Mouse (Mus musculus) MEL (cell line): Measurements from ENCODE around the gene Eef1a1. TPM values are rescaled to one million over a fixed set of nuclear protein-coding genes. Genes with fewer than 3 reads are reported as not detected.

Experiments used
- DNase-seq: peaks from one replicate; pipeline ENCODE4 v3.0.0; 2011; ENCODE audit warnings: low read depth, low spot score
- H3K27ac ChIP-seq: 2 replicates; pipeline ENCODE4 v1.5.1; 2012; ENCODE audit warnings: low read depth, mild to moderate bottlenecking, control low read depth, low read length, moderate library complexity; ENCODE audit not compliant: control insufficient read depth
- H3K27me3 ChIP-seq, 2 experiments: fragments of 150-350 bp in 1 of 2; sonication (generic) in 1 of 2; 2 replicates each; pipeline ENCODE4 v1.6.1; 2012; ENCODE audit warnings: low read length in 2 of 2, mild to moderate bottlenecking in 2 of 2, improper control_type of control experiment in 1 of 2, moderate library complexity in 1 of 2; ENCODE audit not compliant: insufficient read depth in 2 of 2, control insufficient read depth in 1 of 2
- H3K36me3 ChIP-seq, 2 experiments: 2 replicates each; pipeline ENCODE4 v1.6.1; 2012 to 2014; ENCODE audit warnings: low read length in 2 of 2, improper control_type of control experiment in 1 of 2, inconsistent platforms in 1 of 2, mild to moderate bottlenecking in 1 of 2; ENCODE audit not compliant: insufficient read depth in 2 of 2, control insufficient read depth in 1 of 2
- H3K4me1 ChIP-seq, 2 experiments: fragments of 150-350 bp in 1 of 2; sonication (generic) in 1 of 2; 2 replicates each; pipeline ENCODE4 v1.6.1; 2012; ENCODE audit warnings: low read length in 2 of 2, improper control_type of control experiment in 1 of 2, mild to moderate bottlenecking in 1 of 2; ENCODE audit not compliant: insufficient read depth in 2 of 2, control insufficient read depth in 1 of 2
- H3K4me3 ChIP-seq, 2 experiments: fragments of 150-350 bp in 1 of 2; sonication (generic) in 1 of 2; 2 replicates each; pipeline ENCODE4 v1.5.1; 2012; ENCODE audit warnings: low read depth in 2 of 2, low read length in 2 of 2, mild to moderate bottlenecking in 2 of 2, moderate library complexity in 2 of 2, control low read depth in 1 of 2, improper control_type of control experiment in 1 of 2; ENCODE audit not compliant: control insufficient read depth in 1 of 2, insufficient read depth in 1 of 2
- H3K79me2 ChIP-seq: 2 replicates; pipeline ENCODE4 v1.6.1; 2012; ENCODE audit warnings: mild to moderate bottlenecking, low read length, moderate library complexity; ENCODE audit not compliant: control insufficient read depth, poor library complexity, insufficient read depth
- H3K9ac ChIP-seq: 2 replicates; pipeline ENCODE4 v1.6.1; 2012; ENCODE audit warnings: low read depth, mild to moderate bottlenecking, control low read depth, low read length, moderate library complexity; ENCODE audit not compliant: control insufficient read depth, poor library complexity, severe bottlenecking
- H3K9me3 ChIP-seq: fragments of 150-350 bp; sonication (generic); replicated peaks from 2 replicates; pipeline ENCODE4 v1.6.1; 2012; ENCODE audit warnings: mild to moderate bottlenecking, low read length, improper control_type of control experiment, moderate library complexity; ENCODE audit not compliant: insufficient read depth
- CHD2 ChIP-seq: IDR thresholded peaks from 2 replicates; pipeline ENCODE4 v1.6.1; 2011; ENCODE audit warnings: low read length, improper control_type of control experiment
- E2F4 ChIP-seq: IDR thresholded peaks from 2 replicates; pipeline ENCODE4 v1.6.1; 2011; ENCODE audit warnings: low read depth, low read length, improper control_type of control experiment, borderline replicate concordance
- ETS1 ChIP-seq: IDR thresholded peaks from 2 replicates; pipeline ENCODE4 v1.6.1; 2012; ENCODE audit warnings: low read depth, mild to moderate bottlenecking, inconsistent platforms, low read length, improper control_type of control experiment, moderate library complexity
- GATA1 ChIP-seq: IDR thresholded peaks from 2 replicates; pipeline ENCODE4 v1.6.1; 2011; ENCODE audit warnings: low read depth, low read length, improper control_type of control experiment
- HCFC1 ChIP-seq: IDR thresholded peaks from 2 replicates; pipeline ENCODE4 v1.6.1; 2012; ENCODE audit warnings: low read depth, mild to moderate bottlenecking, inconsistent platforms, low read length, improper control_type of control experiment, moderate library complexity
- JUND ChIP-seq: IDR thresholded peaks from 2 replicates; pipeline ENCODE4 v1.6.1; 2011; ENCODE audit warnings: low read depth, mild to moderate bottlenecking, improper control_type of control experiment, low read length
- KAT2A ChIP-seq: conservative IDR thresholded peaks from 2 replicates; pipeline ENCODE4 v1.6.1; 2012; ENCODE audit warnings: low read depth, low read length, improper control_type of control experiment, inconsistent platforms
- MAFK ChIP-seq: IDR thresholded peaks from 2 replicates; pipeline ENCODE4 v1.6.1; 2011; ENCODE audit warnings: low read depth, mild to moderate bottlenecking, low read length, improper control_type of control experiment, borderline replicate concordance
- MAX ChIP-seq: IDR thresholded peaks from 2 replicates; pipeline ENCODE4 v1.6.1; 2011; ENCODE audit warnings: low read length, improper control_type of control experiment
- MAZ ChIP-seq: IDR thresholded peaks from 2 replicates; pipeline ENCODE4 v1.6.1; 2012; ENCODE audit warnings: low read depth, mild to moderate bottlenecking, inconsistent platforms, low read length, improper control_type of control experiment
- MEF2A ChIP-seq: IDR thresholded peaks from 2 replicates; pipeline ENCODE4 v1.6.1; 2014; ENCODE audit warnings: low read depth, mild to moderate bottlenecking, inconsistent platforms, low read length, improper control_type of control experiment; ENCODE audit not compliant: poor library complexity, insufficient replicate concordance, severe bottlenecking; ENCODE audit errors: extremely low read depth
- MYB ChIP-seq: IDR thresholded peaks from 2 replicates; pipeline ENCODE4 v1.6.1; 2011; ENCODE audit warnings: mild to moderate bottlenecking, low read depth, low read length, improper control_type of control experiment
- MYC ChIP-seq: IDR thresholded peaks from 2 replicates; pipeline ENCODE4 v1.6.1; 2011; ENCODE audit warnings: low read depth, mild to moderate bottlenecking, low read length, improper control_type of control experiment, moderate library complexity
- NRF1 ChIP-seq: IDR thresholded peaks from 2 replicates; pipeline ENCODE4 v1.6.1; 2014; ENCODE audit warnings: low read depth, mild to moderate bottlenecking, inconsistent platforms, low read length, improper control_type of control experiment, moderate library complexity; ENCODE audit not compliant: poor library complexity, insufficient read depth, severe bottlenecking
- POLR2A ChIP-seq, 2 experiments: IDR thresholded peaks; 2 replicates each; pipeline ENCODE4 v1.6.1; 2011 to 2012; ENCODE audit warnings: low read length in 2 of 2, mild to moderate bottlenecking in 2 of 2, control low read depth in 1 of 2, improper control_type of control experiment in 1 of 2, low read depth in 1 of 2, moderate library complexity in 1 of 2; ENCODE audit not compliant: control insufficient read depth in 1 of 2, insufficient read depth in 1 of 2, poor library complexity in 1 of 2
- RAD21 ChIP-seq: IDR thresholded peaks from 2 replicates; pipeline ENCODE4 v1.6.1; 2011; ENCODE audit warnings: mild to moderate bottlenecking, low read depth, low read length, improper control_type of control experiment
- SIN3A ChIP-seq: IDR thresholded peaks from 2 replicates; pipeline ENCODE4 v1.6.1; 2012; ENCODE audit warnings: low read length, improper control_type of control experiment, inconsistent platforms
- SMC3 ChIP-seq: IDR thresholded peaks from 2 replicates; pipeline ENCODE4 v1.6.1; 2011; ENCODE audit warnings: low read depth, low read length, improper control_type of control experiment
- TAL1 ChIP-seq: IDR thresholded peaks from 2 replicates; pipeline ENCODE4 v1.6.1; 2012; ENCODE audit warnings: mild to moderate bottlenecking, inconsistent platforms, low read length, moderate library complexity, mixed read lengths
- TBP ChIP-seq: IDR thresholded peaks from 2 replicates; pipeline ENCODE4 v1.8.0; 2011; ENCODE audit warnings: low read depth, low read length, improper control_type of control experiment
- UBTF ChIP-seq: IDR thresholded peaks from 2 replicates; pipeline ENCODE4 v1.6.1; 2012; ENCODE audit warnings: low read depth, mild to moderate bottlenecking, inconsistent platforms, low read length, improper control_type of control experiment, moderate library complexity, borderline replicate concordance; ENCODE audit not compliant: insufficient read depth
- USF2 ChIP-seq, 2 experiments: IDR thresholded peaks; 2 replicates each; pipeline ENCODE4 v1.6.1; 2011 to 2012; ENCODE audit warnings: improper control_type of control experiment in 2 of 2, low read length in 2 of 2, borderline replicate concordance in 1 of 2, inconsistent platforms in 1 of 2, low read depth in 1 of 2, mild to moderate bottlenecking in 1 of 2; ENCODE audit not compliant: insufficient read depth in 1 of 2
- ZMIZ1 ChIP-seq: IDR thresholded peaks from 2 replicates; pipeline ENCODE4 v1.6.1; 2012; ENCODE audit warnings: low read depth, mild to moderate bottlenecking, inconsistent platforms, low read length, improper control_type of control experiment, moderate library complexity
- ZNF384 ChIP-seq: IDR thresholded peaks from 2 replicates; pipeline ENCODE4 v1.6.1; 2012; ENCODE audit warnings: low read depth, mild to moderate bottlenecking, inconsistent platforms, low read length, improper control_type of control experiment
- polyA plus RNA-seq, 2 experiments: library from polyadenylated mRNA; stranded (reverse) in 1 of 2; unstranded in 1 of 2; fragments of >175 nt in 1 of 2; fragments of >200 nt in 1 of 2; gene quantifications; 2 replicates each; pipeline versions ENCODE4 v1.2.1 to v1.2.4; 2012; ENCODE audit warnings: low replicate concordance in 2 of 2, low read depth in 1 of 2; ENCODE audit not compliant: insufficient read length in 2 of 2, insufficient read depth in 1 of 2, missing spikeins in 1 of 2
- total RNA-seq: library from RNA; depleted of rRNA; stranded (reverse); fragments of 300-350 nt; gene quantifications from 2 replicates; pipeline ENCODE4 v1.2.3, GENCODE M21; 2012

The Eef1a1 gene
- total and polyA plus RNA-seq, 3 experiments = 11,701 to 60,504 (median 13,182) TPM

GRCm38 (mm10) chr9:78463337-78463736 lies 25.6 kb downstream of the Eef1a1 start:
- no peaks in the 10 kb centered on the region for H3K9me3 ChIP-seq
- H3K4me1 ChIP-seq = no peaks in the 10 kb centered on the region
- no peak overlapping the region for H3K4me3 ChIP-seq
- no peak overlapping the region for H3K27ac ChIP-seq
- TF ChIP-seq SIN3A (no peak), MAZ (no peak), GATA1 (no peak), TAL1 (no peak), CHD2 (no peak), MYC (no peak), ETS1 (no peak), MYB (no peak), HCFC1 (no peak), ZNF384 (no peak), POLR2A (IDR thresholded peaks at IDR 0.05; ENCODE audit: control insufficient read depth in 1 of 2, insufficient read depth in 1 of 2, low read depth in 1 of 2, low read length in 2 of 2, poor library complexity in 1 of 2) (no peak), SMC3 (no peak), JUND (no peak), MAX (no peak), NRF1 (no peak), USF2 (IDR thresholded peaks at IDR 0.05; ENCODE audit: borderline replicate concordance in 1 of 2, insufficient read depth in 1 of 2, low read depth in 1 of 2, low read length in 2 of 2) (no peak), TBP (no peak), E2F4 (no peak), UBTF (no peak), MEF2A (no peak)
- no peak for DNase-seq
- peaks cover 0 to 45% of the 10 kb centered on the region in 2 experiments; a peak in 2 of 4 replicates for H3K36me3 ChIP-seq
- no peaks in the 10 kb centered on the region for H3K79me2 ChIP-seq
- no peaks in the 10 kb centered on the region for H3K27me3 ChIP-seq
- H3K9ac ChIP-seq = no peak overlapping the region

DNA sequence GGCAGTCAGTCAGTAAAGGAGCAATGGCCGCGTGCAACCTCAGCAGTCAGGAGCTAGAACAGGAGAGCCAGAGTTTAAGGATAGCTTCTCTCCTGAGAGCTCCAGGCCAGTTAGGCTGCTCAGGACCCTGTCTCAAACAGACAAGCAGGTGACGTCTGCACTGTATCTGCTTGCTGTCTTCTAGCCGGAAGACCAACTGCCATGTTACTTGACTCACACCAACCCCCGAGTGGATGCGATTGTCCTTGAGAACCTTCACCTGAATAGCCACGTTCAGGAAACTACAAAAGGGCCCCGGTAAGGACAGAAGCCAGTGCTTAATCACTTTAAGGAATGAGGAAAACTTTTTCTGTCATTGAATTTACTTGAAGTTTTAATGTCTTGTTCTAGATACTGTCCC lies 31.9 kb downstream of the Eef1a1 start:
- no peaks in the 10 kb centered on the region for H3K27me3 ChIP-seq
- no peak overlapping the region for H3K9ac ChIP-seq
- H3K79me2 ChIP-seq = 0 out of 2 replicates have a peak, but pooled peaks cover 1% of the 10 kb centered on the region
- H3K9me3 ChIP-seq = no peaks in the 10 kb centered on the region
- TF ChIP-seq USF2 (IDR thresholded peaks at IDR 0.05; ENCODE audit: borderline replicate concordance in 1 of 2, insufficient read depth in 1 of 2, low read depth in 1 of 2, low read length in 2 of 2) = no peak
- TF ChIP-seq MAFK = no peak
- no peak for TF ChIP-seq RAD21
- no peak for TF ChIP-seq POLR2A (IDR thresholded peaks at IDR 0.05; ENCODE audit: control insufficient read depth in 1 of 2, insufficient read depth in 1 of 2, low read depth in 1 of 2, low read length in 2 of 2, poor library complexity in 1 of 2)
- no peak for TF ChIP-seq MAX
- TF ChIP-seq ZMIZ1 = no peak
- TF ChIP-seq MAZ = no peak
- no peak for TF ChIP-seq KAT2A
- TF ChIP-seq SIN3A = no peak
- H3K4me1 ChIP-seq = peaks cover 5 to 7% of the 10 kb centered on the region in 2 experiments; a peak in 3 of 4 replicates
- no peak for DNase-seq
- peaks cover 15 to 46% of the 10 kb centered on the region in 2 experiments for H3K36me3 ChIP-seq
- H3K4me3 ChIP-seq = no peak overlapping the region
- H3K27ac ChIP-seq = no peak overlapping the region
